Mouse (Mus musculus) cerebellum, adult 9-10 months (tissue): Measurements from ENCODE around the gene Pgm5.
A peak's percentile ranks its signal among the peaks of the same experiment; 100 is the strongest.
"Not testable (repeated sequence)": the region's sequence is repeated elsewhere in the genome, so short reads cannot be mapped to it uniquely, and the experiment has no call there.

ENCODE experiments used
- DNase-seq: peaks from one replicate; pipeline ENCODE4 v3.0.0; 2022

Gene Pgm5

DNA sequence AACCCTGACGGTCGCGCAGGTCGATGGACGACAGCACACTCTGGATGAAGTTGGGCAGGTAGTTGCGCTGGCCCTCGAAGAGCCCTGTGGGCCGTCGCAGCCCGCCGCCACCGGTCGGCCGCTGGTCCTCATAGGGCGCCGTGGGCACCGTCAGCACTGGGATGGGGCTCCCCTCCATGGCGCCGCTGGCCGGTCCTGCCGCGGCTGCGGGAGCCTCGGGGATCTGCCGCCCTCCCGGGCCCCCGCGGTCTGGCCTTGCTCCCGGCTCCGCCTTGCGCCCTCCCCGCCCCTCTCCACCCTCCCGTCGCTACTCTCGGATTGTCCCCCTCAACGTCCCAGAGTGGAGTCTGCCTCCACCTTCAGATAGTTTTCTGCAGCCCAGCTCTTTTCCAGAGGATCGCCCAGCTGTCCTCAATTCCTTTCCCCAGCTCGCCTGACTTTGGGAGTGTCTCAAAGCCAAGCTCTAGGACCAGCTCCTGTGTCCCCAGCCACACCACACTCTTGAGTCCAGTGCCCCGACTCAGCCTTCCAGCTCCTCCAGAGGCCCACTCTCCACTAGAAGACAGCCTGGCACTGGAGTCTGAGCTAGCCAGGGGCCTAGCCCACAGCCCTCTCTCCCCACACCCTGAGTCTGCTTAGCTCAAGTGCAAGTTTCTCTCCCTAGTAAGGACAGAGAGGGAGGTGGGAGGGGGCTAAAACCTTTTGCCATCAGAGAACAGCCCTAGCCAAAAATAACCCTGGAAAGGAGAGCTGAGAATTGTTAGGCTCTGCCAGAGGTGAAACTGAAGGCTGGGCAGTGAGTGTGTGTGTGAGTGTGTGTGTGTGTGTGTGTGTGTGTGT lies at the start of gene Pgm5:
TSS of gene Pgm5 (minus strand) at position 244 of the 840 bp plus-strand sequence.
- no peak for DNase-seq

GRCm38 (mm10) chr19:24908385-24909155 lies 46.9 kb upstream of the Pgm5 start:
- DNase-seq: no peak

- no peak for DNase-seq
These were observed 46.0 kb upstream of the Pgm5 start for GRCm38 (mm10) chr19:24907655-24908054.

GRCm38 (mm10) chr19:24902821-24903220 lies 41.2 kb upstream of the Pgm5 start:
- no peak for DNase-seq

DNA sequence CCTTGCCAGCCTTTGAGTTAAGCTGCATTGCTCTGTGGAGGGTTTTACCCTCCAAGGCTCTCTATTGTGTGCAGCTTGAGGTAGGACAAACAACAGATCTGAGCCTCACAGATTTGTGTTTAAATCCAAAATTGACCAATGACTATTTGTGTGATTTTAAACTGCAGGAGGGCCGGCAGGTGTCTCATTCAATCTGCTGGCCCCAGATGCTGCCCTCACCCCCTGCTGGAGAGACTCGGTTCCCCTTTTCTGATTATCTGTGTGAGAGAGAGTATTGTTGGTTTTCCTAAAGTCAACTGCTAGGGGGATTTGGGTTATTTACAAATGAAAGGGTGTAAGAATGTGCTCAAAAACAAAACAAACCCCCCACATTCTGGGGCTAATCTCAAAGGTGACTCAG lies 40.6 kb upstream of the Pgm5 start:
- DNase-seq: no peak

GRCm38 (mm10) chr19:24901666-24902065 lies 40.0 kb upstream of the Pgm5 start:
- no peak for DNase-seq

DNA sequence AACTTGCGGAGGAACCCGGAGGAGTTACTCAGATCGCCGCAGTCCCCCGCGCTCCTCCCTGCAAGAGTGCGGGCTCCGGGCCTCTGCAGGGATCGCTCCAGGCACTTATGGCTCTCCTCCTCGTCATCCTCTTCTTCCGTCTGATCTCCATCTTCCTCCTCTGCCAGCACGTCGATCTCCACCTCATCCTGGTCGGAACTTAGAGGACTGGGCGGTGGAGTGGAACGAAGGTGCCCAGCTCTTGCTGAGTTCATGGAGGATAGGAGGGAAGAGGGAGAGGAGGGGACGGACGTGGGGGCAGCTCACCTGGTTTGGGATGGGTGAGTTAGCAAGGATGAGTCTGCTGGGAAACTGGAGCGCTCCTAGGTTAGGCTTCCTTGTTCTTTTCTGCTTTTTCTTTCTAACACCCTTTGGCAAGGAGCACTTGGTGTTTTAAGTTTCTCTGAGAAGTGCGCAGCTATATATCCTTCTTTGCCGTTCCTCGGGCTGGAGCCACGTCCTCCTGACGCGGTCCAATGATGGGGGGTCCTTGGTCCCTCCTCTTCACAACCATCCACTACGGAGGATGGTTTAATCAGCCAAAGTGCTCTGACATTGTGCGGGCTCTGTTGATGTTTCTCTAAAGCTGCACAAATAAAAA lies 39.0 kb upstream of the Pgm5 start, which contains the start of gene Foxd4:
TSS of gene Foxd4 (minus strand) at position 617 of the 640 bp plus-strand sequence.
- DNase-seq: no peak

- DNase-seq: no peak
These were observed 38.2 kb upstream of the Pgm5 start for GRCm38 (mm10) chr19:24899578-24900544.

- DNase-seq: no peak
These were observed 37.3 kb upstream of the Pgm5 start for GRCm38 (mm10) chr19:24898737-24899577.

- DNase-seq: no peak
These were observed 36.5 kb upstream of the Pgm5 start for GRCm38 (mm10) chr19:24897896-24898736.

- no peak for DNase-seq
These were observed 35.6 kb upstream of the Pgm5 start for GRCm38 (mm10) chr19:24897006-24897895.

- DNase-seq: no peak
These were observed 34.9 kb upstream of the Pgm5 start for GRCm38 (mm10) chr19:24896536-24896935.

- DNase-seq: no peak
These were observed 25.2 kb upstream of the Pgm5 start for GRCm38 (mm10) chr19:24886888-24887287.

- peak; percentile 46 for DNase-seq
These were observed 23.8 kb upstream of the Pgm5 start for GRCm38 (mm10) chr19:24885504-24885903.

DNA sequence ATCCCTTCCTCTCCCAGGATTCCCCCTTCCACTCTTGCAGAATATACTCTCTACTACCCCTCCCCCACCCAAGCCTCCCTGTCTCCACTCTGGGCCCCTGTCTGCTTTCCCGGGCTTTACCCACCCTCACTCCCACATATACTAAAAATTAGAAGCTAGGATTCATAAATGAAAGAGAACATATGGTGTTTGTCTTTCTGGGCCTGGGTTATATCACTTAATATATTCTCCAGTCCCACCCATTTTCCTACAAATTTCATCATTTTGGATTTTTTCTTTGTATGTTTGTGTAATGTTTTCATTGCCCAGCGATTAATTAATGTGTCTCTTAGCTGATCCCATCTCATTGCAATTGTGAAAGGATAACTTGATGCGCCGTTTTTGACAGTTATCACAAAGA lies 19.6 kb upstream of the Pgm5 start:
- no peak for DNase-seq

DNA sequence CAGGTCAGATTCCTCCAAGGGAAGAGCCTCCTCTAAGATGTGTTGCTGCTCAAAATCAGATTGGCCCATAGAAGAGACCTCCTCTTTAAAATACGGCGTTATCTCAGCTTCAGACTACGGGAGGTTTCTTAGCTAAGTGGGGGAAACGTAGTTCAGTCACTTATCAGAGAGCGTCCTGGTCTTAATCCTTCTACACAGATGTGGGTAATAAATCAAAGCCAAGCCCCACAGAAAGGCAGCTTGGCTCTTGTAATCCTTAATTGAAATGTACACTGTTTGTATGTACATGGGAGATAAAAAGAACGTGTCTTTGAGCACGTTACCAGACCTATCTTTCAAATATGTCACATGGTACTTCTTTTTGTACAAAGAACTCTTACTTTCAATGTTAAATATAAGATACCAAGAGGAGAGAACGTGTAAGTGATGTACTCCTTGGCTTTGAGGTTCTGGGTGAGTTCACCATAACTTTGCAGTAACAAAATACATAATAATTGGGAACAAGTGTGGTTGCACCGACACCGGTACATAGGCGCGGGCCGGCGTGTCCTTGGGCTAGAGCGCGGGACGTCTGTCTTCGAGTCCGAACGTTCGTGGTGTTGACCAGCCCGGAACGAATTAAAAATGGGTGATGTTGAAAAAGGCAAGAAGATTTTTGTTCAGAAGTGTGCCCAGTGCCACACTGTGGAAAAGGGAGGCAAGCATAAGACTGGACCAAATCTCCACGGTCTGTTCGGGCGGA lies 13.6 kb upstream of the Pgm5 start, which contains the start of gene Gm10053:
TSS of gene Gm10053 (plus strand) at position 558 of the 742 bp plus-strand sequence.
- not testable (repeated sequence) for DNase-seq

DNA sequence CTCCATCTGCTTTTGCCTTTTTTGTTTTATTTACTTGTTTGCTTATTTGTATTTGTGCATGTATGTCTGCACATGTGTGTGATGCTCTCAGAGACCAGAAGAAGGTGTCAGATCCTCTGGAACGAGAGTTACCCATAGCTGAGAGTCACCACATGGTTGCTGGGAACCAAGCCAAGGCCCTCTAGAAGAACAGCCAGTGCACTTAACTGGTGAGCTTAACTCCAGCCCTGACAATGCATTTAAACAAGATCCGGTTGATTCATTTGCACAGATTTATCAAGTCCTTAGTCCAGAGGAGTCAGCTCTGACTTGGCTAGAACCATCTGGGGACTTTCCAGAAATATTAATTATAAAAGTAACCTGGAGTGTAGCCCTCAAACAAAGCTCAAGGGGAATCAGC lies 12.2 kb upstream of the Pgm5 start:
- DNase-seq: no peak

DNA sequence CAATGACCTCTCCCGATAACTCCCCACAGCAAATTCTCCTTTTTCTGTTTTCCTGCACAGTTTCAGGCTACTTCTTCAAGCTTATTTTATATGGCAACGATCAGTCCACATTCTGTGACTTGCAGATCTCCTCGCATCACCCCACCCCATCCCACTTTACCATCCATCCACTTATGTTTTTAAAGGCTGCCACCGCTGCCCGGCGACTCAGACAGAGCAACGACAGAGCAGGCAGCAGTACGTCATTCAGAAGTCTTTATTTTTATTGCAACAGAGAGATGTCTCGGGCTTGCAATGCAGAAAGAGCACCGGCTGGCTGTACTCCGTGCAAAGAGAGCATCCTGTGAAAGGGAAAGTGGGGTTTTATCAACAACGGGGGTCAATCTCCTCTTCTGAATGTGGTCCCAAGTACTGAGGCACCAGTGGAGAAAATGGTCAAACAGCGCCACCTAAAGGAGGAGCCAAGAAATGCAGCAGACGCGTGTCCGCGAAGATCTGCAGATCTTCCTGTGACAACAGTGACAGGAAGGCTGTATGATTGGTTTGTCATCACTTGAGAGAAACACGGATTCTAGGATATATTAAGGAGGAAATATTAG lies 9.5 kb upstream of the Pgm5 start:
- DNase-seq: peak; percentile 18
